Mouse (Mus musculus) forebrain, embryonic 14.5 days (tissue): ENCODE measurements around the gene Ap5b1. TPM values are rescaled to one million over a fixed set of nuclear protein-coding genes. Genes with fewer than 3 reads are reported as not detected.

Source experiments
- ATAC-seq: fragments of 200-750 bp; cut with Nextera tagmentation; 2 replicates; pipeline ENCODE4 v1.8.0; 2017; ENCODE audit warnings: mild to moderate bottlenecking, moderate library complexity
- DNase-seq: peaks from one replicate; pipeline ENCODE4 v3.0.0-alpha.2; 2015; ENCODE audit warnings: low spot score
- H3K27ac ChIP-seq: fragments of 300-500 bp; sonication (generic); 2 replicates; pipeline ENCODE4 v1.5.1; 2014; ENCODE audit warnings: low read depth, mild to moderate bottlenecking, control low read depth, low read length, moderate library complexity
- H3K27me3 ChIP-seq: fragments of 300-500 bp; sonication (generic); replicated peaks from 2 replicates; pipeline ENCODE4 v1.6.1; 2014; ENCODE audit warnings: low read length, control low read depth, mixed read lengths; ENCODE audit not compliant: control insufficient read depth, insufficient read depth
- H3K36me3 ChIP-seq: fragments of 300-500 bp; sonication (generic); 2 replicates; pipeline ENCODE4 v1.6.1; 2014; ENCODE audit warnings: low read length, control low read depth; ENCODE audit not compliant: control insufficient read depth, insufficient read depth
- H3K4me1 ChIP-seq: fragments of 300-500 bp; sonication (generic); 2 replicates; pipeline ENCODE4 v1.6.1; 2014; ENCODE audit warnings: antibody characterized with exemption, low read length, control low read depth; ENCODE audit not compliant: control insufficient read depth, insufficient read depth
- H3K4me2 ChIP-seq: fragments of 300-500 bp; sonication (generic); 2 replicates; pipeline ENCODE4 v1.6.1; 2014; ENCODE audit warnings: mild to moderate bottlenecking, control low read depth, low read length
- H3K4me3 ChIP-seq: fragments of 300-500 bp; sonication (generic); 2 replicates; pipeline ENCODE4 v1.5.1; 2014; ENCODE audit warnings: low read depth, low read length, control low read depth
- H3K9ac ChIP-seq: fragments of 300-500 bp; sonication (generic); 2 replicates; pipeline ENCODE4 v1.6.1; 2014; ENCODE audit warnings: mild to moderate bottlenecking, low read length, control low read depth, moderate library complexity
- H3K9me3 ChIP-seq: fragments of 300-500 bp; sonication (generic); replicated peaks from 2 replicates; pipeline ENCODE4 v1.6.1; 2016; ENCODE audit warnings: low read length, control low read depth, mixed read lengths; ENCODE audit not compliant: control insufficient read depth
- WGBS: fragments of 180-500 bp; shearing (Covaris S2); extraction: QIAGEN DNeasy Blood & Tissue Kit; methylation state at CpG from one replicate; pipeline ENCODE4 v1.1.7; 2014; 5-methylcytosine and 5-hydroxymethylcytosine counted together
- polyA plus RNA-seq: library from polyadenylated mRNA; unstranded; fragments of >200 nt; fragmentation: Nextera tagmentation; extraction: Ambion mirVana; gene quantifications from 2 replicates; pipeline ENCODE4 v1.2.1, GENCODE M21; 2014

The Ap5b1 gene
- polyA plus RNA-seq, 1 experiment from 2014 or later: 1.6 TPM

DNA sequence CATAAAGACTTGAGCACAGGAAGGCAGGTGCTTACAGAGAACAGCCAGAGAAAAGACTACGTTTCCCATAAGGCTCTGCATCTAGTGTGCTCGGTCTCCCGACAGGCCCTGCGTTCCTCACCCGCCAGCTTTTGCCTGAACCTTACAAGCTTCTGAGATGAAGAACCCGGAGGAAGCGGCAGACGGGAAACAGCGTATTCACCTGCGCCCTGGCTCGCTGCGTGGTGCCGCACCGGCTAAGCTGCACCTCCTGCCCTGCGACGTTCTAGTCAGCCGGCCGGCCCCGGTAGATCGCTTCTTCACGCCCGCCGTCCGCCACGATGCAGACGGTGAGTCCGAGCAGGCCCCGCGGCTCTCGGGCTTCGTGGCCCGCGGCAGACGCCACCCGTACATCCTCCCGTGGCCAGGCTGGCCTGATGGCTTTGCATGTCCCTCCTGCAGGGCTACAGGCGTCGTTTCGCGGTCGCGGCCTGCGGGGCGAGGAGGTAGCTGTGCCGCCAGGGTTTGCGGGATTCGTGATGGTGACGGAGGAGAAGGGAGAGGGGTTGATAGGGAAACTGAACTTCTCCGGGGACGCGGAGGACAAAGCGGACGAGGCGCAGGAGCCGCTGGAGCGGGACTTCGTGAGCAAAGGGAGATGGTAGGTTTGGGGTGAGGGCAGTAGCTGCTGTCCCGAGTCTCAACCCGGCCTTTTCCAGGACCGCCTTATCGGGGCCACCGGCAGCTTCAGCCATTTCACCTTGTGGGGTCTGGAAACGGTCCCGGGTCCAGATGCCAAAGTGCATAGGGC is 34.1 kb downstream of the Ap5b1 start, which contains the start of gene Rnaseh2c:
Gene Rnaseh2c (plus strand): TSS at position 122 of the 790 bp plus-strand sequence.
- WGBS: under 1% methylated on average over 64 of the region's 64 CpGs
- Histone ChIP-seq H3K4me3 (peak within 1 kb of the TSS; percentile 92), H3K9me3 (no peaks in the 10 kb centered on the region), H3K27ac (peak within 1 kb of the TSS; percentile 82), H3K36me3 (peaks cover 43% of the 10 kb centered on the region), H3K4me1 (peaks cover 11% of the 10 kb centered on the region), H3K4me2 (peak within 1 kb of the TSS; percentile 90), H3K27me3 (no peaks in the 10 kb centered on the region), H3K9ac (peak within 1 kb of the TSS; percentile 94)
- DNase-seq (peak; percentile 96), ATAC-seq (peak; percentile 93)

DNA sequence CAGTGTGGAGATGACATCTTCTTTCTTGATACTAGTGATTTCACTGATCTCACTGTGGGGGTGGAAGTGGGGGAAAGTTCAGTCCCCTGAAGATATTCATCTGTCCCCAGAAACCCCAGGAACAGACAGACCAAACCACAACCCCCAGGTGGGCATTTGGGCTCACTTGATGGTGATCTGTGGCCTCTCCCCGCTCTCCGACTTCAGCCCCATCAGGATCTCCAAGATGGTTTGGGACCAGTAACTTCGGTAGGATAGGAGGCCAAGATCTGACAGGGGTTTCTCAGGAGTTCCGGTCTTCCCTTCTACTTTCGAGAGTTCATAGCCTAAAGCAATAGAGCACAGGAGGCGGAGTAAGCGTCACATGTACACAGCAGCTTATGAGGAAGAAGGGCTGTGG is 35.8 kb downstream of the Ap5b1 start:
- no peak for ATAC-seq
- Histone ChIP-seq H3K27ac (no peak overlapping the region), H3K36me3 (peaks cover 61% of the 10 kb centered on the region), H3K4me2 (no peak overlapping the region), H3K9me3 (no peaks in the 10 kb centered on the region), H3K4me3 (no peak overlapping the region), H3K4me1 (peaks cover 11% of the 10 kb centered on the region), H3K9ac (no peak overlapping the region), H3K27me3 (no peaks in the 10 kb centered on the region)
- no peak for DNase-seq
- WGBS: 90% methylated on average over 7 of the region's 7 CpGs

DNA sequence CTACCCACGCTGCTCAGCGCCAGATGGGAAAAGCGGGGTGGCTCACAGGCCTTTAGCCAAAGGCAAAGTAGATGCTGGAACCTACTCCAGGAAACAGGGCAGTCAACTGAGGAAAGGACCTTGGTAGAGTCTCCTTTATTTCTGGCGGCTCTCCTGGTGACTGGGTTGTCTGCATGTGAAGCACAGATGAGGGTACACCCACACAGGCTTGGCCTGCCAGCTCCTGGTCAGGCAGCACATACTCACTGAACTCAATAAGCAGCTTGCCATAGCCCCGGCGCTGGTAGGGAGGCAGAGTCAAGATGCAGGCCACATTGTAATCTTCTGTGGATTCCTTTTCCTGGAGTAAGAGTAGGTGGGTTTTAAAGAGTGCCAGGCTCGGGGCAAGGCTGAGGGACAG is 37.3 kb downstream of the Ap5b1 start:
- Histone ChIP-seq H3K4me1 (peaks cover 15% of the 10 kb centered on the region), H3K9me3 (no peaks in the 10 kb centered on the region), H3K36me3 (peaks cover 62% of the 10 kb centered on the region), H3K27ac (no peak overlapping the region), H3K9ac (no peak overlapping the region), H3K4me3 (no peak overlapping the region), H3K27me3 (no peaks in the 10 kb centered on the region), H3K4me2 (no peak overlapping the region)
- DNase-seq (no peak), ATAC-seq (no peak)
- 93% methylated on average over 7 of the region's 7 CpGs for WGBS

DNA sequence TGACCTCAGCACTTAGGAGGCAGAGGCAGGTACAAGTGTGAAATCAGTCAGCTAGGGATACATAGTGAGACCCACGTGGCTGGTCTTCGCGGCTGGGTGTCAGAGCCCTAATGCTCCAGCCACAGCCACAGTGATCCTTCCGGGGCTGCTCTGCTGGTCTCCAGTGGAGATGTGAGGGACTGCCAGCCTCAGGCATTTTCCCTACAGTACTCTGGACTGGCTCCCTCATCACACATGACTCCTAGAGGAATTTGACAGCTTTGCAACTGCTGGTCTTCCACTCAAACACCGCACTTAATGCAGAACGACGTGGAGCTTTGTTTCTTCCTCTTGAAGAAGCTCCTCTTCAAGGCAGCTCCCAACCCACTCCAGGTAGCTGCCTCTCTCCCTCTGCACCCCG is 38.4 kb downstream of the Ap5b1 start:
- Histone ChIP-seq H3K9ac (no peak overlapping the region), H3K9me3 (no peaks in the 10 kb centered on the region), H3K27me3 (no peaks in the 10 kb centered on the region), H3K4me2 (no peak overlapping the region), H3K4me1 (peaks cover 20% of the 10 kb centered on the region), H3K27ac (no peak overlapping the region), H3K4me3 (no peak overlapping the region), H3K36me3 (peaks cover 62% of the 10 kb centered on the region)
- 87% methylated on average over 8 of the region's 8 CpGs for WGBS
- ATAC-seq (no peak), DNase-seq (no peak)

DNA sequence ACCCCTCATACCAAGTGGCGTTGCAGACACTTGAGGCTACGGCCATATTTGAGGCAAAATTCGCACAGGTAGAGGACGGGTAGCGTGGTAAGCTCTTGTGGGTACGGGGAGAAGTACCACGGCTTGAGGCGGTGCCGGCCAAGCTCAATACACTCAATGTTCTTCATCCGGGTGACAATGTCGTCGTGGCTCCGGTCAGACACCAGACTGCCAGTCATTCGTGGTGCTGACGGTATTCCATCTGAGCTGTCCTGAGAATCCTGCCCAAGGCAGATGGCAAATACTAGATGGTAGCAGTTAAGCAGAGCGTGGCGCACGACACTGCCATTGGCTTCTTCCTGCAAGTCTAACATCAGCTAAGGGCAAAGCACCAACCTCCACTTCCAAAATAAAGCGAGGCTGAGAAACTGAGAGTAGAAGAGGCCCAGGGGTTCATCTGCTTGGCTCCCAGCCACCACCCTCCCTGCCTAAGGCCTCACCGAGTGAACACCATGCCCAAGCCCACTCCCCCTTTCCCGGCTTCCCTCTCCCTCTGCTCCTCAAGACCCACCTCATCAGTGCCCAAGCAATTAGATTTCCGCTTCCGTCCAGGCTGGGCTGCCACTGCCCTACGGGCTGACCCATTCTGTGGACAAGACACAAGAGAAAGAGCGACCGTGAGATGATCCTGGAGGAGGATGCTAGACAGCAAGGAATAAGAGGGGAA is 40.0 kb downstream of the Ap5b1 start:
- Histone ChIP-seq H3K27me3 (no peaks in the 10 kb centered on the region), H3K36me3 (peaks cover 59% of the 10 kb centered on the region), H3K4me1 (peaks cover 14% of the 10 kb centered on the region), H3K9me3 (no peaks in the 10 kb centered on the region), H3K4me3 (no peak overlapping the region), H3K27ac (no peak overlapping the region), H3K4me2 (no peak overlapping the region), H3K9ac (no peak overlapping the region)
- WGBS: 94% methylated on average over 26 of the region's 26 CpGs
- ATAC-seq (no peak), DNase-seq (no peak)

DNA sequence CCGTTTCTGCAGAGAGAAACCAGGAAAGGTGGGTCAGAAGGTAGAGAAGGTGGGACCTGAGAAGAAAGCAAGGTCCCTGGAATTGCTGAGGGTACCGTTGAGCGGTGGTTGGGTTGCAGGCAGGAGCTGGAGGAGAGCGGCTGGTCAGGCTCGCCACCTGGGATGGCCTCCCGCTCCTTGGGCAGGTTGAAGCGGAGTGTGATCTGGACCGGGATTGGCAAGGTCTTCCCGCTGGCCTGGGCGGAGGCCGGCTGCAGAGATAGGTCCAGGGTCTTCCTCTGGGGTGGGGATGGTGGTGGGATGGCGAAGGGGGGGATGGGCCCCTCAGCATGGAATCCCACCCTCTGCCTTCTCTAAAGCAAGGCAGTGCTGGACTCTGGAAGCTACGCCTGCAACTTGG is 40.9 kb downstream of the Ap5b1 start:
- Histone ChIP-seq H3K9me3 (no peaks in the 10 kb centered on the region), H3K27me3 (no peaks in the 10 kb centered on the region), H3K4me2 (peak overlapping the region; percentile 68), H3K27ac (no peak overlapping the region), H3K4me3 (peak overlapping the region; percentile 47; the same call in 1 of the 2 replicates), H3K4me1 (peaks cover 9% of the 10 kb centered on the region), H3K9ac (peak overlapping the region; percentile 65; the same call in 1 of the 2 replicates), H3K36me3 (peaks cover 51% of the 10 kb centered on the region)
- 97% methylated on average over 13 of the region's 13 CpGs for WGBS
- no peak for ATAC-seq
- no peak for DNase-seq

DNA sequence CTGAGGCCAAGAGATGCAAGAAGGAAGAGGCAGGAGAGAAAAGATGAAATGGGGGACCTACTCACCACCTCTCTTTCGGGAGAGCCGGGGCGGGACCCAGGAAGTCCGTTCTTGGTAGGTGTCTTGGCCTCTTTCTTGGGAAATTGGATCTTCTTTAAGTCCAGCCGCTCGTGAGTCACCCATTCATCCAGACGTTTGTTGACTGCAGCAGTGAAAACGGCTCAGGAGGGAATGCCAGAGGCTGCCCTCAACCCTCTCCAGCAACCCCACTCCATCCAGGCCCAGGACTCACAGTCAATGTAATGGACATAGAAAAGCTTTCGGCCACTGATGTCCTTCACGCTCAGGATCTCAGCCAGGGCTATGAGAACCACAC is 41.3 kb downstream of the Ap5b1 start:
- H3K4me3 ChIP-seq: peak overlapping the region; percentile 47
- peaks cover 9% of the 10 kb centered on the region for H3K4me1 ChIP-seq
- H3K9me3 ChIP-seq: no peaks in the 10 kb centered on the region
- peaks cover 46% of the 10 kb centered on the region for H3K36me3 ChIP-seq
- WGBS: 61% methylated on average over 10 of the region's 10 CpGs
- H3K27ac ChIP-seq: peak overlapping the region; percentile 95; the same call in 1 of the 2 replicates
- DNase-seq: no peak
- H3K4me2 ChIP-seq: peak overlapping the region; percentile 68
- no peaks in the 10 kb centered on the region for H3K27me3 ChIP-seq
- H3K9ac ChIP-seq: peak overlapping the region; percentile 65
- no peak for ATAC-seq

DNA sequence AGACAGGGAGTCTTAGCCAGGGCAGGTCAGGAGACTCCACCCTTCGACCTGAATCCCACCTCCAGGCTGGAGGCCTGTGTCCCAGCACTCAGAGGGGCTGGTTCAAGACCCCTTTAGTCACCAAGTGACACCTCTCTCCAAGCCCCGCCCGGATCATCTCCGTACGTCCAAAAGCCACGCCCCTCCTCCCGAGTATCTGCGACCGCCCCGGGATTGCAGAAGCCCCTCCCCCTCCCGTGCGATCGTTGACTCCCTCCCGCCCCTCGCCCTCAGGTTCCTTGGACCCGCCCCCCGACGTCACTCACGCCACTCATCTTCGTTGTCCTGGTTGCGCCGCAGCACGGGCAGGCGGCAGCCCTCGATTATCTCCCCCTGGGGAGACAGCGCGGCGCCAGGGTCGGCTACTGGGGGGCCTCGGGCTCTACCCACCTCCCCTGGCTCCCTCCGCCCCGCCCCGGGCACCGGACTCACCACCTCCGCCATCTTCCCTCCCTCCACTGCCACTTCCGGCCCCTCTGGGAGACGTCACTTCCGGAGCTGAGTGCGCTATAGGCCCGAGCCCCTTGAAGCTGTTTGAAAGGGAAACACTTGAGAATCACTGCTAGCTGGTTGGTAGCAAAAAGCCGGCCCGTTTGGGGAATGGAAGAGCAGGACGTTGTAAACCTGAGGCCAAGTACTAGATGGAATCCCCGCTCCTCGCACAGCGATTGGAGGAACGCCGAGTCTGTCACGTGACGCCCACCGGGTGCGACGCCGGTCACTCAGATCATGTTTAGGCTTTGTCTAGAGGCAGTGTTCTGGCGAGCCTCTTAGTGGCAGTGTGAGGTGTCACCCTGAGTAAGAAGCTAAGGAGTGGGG is 42.0 kb downstream of the Ap5b1 start, which contains the start of gene Kat5:
Gene Kat5 (minus strand): TSS at position 691 of the 858 bp plus-strand sequence.
- Histone ChIP-seq H3K9me3 (no peaks in the 10 kb centered on the region), H3K4me1 (peaks cover 9% of the 10 kb centered on the region), H3K36me3 (peaks cover 40% of the 10 kb centered on the region), H3K9ac (peak within 1 kb of the TSS; percentile 65), H3K4me3 (peak within 1 kb of the TSS; percentile 47), H3K27me3 (no peaks in the 10 kb centered on the region), H3K4me2 (peak within 1 kb of the TSS; percentile 68), H3K27ac (peak within 1 kb of the TSS; percentile 95)
- ATAC-seq (peak; percentile 95), DNase-seq (peak; percentile 95)
- WGBS: 2% methylated on average over 55 of the region's 55 CpGs
